Mouse (Mus musculus) right cerebral cortex, adult 18-20 months (tissue): Measurements from ENCODE around the gene Snx10.
A peak's percentile ranks its signal among the peaks of the same experiment; 100 is the strongest.

Experiments
- DNase-seq: peaks from one replicate; pipeline ENCODE4 v3.0.0; 2022; ENCODE audit warnings: mixed read lengths

Gene Snx10

GRCm38 (mm10) chr6:51535571-51535970, 11.9 kb downstream of the Snx10 start:
- DNase-seq: no peak

- DNase-seq: no peak
These were observed 16.8 kb downstream of the Snx10 start for GRCm38 (mm10) chr6:51540525-51540924.

DNA sequence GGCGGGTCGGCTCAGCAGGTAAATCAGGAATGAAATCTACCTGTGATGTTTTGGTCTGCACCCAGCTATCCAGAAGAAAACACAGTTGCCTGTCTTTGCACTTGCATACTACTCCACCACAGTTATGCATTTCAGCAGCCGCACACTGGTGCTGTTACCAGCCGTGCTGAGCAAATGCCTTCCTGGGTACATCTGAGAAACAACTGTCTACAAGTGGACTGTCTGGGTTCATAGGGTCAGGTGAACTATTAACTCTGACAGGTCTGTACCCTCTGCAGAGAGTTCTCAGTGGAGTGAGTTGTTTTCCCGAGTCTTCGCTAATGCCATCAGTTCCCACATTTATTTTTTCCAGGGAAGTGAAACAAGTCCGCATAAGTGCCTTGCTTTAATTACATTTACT, 17.7 kb downstream of the Snx10 start:
- no peak for DNase-seq

DNA sequence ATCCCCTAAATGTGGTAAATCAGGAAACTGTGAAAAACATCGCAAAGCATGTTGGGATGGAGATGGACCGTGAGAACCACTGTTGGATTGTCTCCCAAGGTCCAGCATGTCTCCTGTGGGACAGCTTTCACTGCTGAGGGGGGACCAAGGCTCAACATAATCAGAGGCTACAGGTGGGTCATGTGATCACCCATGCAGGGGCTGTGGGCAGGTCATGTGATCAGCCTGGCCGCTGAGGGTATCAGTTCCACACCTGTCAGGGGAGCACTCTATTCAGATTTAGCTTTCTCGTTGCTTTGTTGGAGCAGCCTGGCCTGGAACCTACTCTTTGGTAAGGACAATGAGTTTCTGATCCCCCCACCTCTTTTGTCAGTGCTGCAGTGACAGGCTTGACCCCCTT, 18.4 kb downstream of the Snx10 start:
- DNase-seq: no peak

DNA sequence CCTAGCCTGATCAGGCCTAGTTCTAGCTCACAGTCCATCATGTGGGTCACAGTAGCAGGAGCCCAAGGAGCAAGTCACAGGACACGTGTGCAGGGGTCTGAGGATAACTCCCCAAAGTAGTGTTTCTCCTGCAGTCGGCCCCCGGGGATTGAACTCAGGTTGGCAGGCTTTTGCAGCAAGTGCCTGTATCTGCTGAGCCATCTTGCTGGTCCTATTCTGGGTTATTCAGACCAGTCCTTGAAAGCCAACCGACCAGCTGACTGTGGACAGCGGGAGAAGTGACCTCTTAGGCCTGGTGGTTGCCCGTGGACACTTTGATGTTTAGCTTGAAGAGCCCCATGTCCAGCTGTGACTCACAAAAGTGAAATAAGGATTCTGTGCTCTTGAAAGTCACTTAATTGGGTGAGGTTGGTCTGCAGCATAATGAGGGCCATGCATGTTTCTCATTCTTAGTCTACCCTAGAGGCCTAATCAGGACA, 20.0 kb downstream of the Snx10 start:
- no peak for DNase-seq

DNA sequence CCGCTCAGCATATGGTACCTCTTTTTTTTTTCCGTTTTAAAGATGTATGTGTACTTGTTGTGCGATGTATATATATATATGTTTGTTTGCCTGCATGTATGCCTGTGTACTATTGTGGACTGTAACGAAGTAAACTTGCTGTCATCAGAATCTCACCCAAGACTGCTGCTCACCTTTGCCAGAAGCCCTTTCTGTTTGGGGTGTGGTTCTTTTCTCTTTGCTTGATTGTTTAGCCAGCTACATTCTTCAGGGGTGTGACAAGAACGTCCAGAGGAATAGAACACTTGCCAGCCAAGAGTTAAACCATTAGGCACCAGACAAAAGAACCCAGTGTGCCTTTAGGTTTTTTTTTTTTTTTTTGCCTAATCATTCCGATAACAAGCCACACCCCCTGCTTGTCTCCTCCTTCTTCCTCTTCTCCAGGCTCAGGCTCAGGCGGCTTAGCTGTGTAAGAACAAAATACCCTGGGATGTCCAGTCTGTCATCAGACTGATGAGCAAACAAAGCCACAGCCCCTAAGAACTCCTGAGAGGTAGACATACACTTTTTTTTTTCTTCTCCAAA, 20.5 kb downstream of the Snx10 start:
- no peak for DNase-seq

GRCm38 (mm10) chr6:51545219-51545859, 21.6 kb downstream of the Snx10 start:
- no peak for DNase-seq

GRCm38 (mm10) chr6:51546085-51546484, 22.4 kb downstream of the Snx10 start:
- DNase-seq: no peak

DNA sequence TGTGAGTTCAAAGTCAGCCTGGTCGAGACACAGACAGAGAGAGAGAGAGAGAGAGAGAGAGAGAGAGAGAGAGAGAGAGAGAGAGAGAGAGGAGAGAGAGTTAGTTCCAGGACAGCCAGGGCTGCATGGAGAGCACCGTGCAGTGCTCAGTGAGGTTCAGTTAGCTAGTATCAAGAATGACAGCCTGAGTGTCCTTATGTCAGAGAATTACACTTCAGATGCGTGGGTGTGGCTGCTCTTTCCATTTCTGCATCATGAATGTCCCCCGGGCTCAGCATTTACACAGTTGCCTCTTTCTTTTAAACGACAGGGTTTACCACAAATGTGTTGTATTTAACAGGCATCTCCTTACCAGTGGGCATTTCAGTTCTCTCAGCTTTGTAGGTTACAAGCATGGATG, 25.1 kb downstream of the Snx10 start:
- DNase-seq: no peak

- DNase-seq: no peak
These were observed 27.6 kb downstream of the Snx10 start for GRCm38 (mm10) chr6:51551267-51551802.

GRCm38 (mm10) chr6:51556562-51556961, 32.9 kb downstream of the Snx10 start:
- no peak for DNase-seq

DNA sequence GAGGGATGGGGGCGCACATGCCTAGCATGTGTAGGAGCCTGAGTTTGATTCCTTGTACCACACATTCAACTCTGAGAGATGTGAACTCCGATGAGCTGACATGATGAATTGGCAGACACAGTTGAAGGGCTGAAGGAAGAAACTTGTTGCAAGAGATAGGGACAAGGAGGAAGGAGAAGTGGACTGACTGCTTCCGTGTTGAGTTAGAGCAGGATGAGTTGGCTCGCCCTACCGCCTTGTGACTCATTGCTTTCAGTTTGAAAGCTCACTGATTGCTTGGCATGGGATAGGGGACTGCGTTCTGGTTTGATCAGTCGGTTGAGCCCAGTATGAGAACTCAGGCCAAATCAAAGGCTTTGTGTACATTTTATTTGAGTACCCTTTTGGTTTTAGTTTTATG, 34.6 kb downstream of the Snx10 start:
- no peak for DNase-seq

- no peak for DNase-seq
These were observed 43.3 kb downstream of the Snx10 start for GRCm38 (mm10) chr6:51566771-51567680.

DNA sequence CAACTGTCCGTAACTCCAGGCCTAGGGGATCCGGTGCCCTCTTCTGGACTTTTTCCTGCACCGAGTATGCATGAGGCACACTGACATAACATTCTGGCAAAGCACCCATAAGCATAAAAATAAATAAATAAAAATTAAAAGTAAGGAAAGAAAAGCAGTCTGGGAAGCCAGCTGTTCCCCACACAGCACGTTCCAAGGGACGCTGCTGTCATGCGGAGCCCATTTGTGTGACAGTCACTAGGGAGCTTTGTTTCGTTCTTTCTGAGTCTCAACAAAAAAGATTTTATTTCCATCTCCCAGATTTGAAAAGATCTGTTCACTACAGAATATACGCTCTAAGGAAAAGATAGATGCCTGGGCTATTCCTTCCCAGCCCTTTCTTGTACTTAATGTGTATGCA, 45.4 kb downstream of the Snx10 start:
- no peak for DNase-seq

DNA sequence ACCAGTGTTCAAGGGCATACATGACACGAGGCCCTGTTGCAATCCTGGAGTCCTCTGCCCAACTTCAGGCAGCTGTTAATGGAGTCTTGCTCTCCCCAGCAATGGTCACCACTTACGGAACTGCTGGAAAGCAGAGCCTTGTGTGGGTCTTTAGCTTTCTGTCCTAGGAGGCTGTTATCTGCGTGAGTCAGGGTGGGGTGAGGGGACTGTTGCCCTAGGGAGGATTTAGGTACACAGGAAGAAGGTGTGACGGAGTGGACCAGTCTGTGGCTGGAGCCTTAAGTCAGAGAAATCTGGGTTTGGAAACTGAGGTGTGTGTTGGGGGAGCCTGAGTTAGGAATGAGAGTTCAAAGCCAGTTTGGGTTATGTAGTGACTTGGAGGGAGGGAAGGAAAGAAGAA, 49.4 kb downstream of the Snx10 start:
- no peak for DNase-seq

DNA sequence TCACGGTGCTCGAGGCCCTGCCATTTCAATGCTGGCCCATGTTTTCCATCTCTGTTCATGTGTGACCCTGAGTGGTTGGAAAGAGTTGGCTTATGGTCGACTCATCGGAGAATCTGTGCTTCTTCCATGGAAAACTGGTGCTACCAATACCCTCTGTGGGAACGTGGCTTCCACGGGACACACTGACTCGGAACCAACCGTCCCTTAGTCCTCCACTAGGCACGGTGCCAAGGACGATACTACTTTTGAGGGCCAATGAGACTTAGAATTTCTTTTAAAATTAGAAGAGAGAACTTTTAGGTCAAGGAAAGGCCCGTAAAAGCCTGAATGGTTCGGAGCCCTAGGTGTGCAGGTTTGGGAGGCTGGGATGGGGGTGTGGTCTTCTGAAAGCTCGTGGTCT, 50.4 kb downstream of the Snx10 start:
- no peak for DNase-seq

DNA sequence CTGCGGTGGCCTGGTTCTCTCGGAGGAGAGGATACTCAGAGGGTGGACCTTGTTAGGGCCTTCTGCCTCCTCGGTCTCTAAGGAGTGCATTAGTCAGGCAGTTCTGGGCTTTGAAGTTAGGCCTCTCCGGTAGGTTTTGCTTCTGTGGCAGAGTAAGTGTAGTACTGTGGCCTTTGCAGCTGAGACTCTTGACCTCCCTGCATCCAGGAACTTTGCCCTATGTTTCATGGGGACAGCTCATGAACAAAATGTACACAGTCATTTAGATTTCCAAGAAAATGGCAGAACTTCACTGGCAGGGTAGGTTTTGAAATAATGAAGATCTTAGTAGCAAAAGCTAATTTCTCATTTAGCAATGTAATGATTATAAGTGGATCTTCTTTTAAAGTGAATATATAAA, 54.7 kb downstream of the Snx10 start:
- no peak for DNase-seq

GRCm38 (mm10) chr6:51580040-51580680, 56.5 kb downstream of the Snx10 start:
- peak; percentile 79 for DNase-seq

GRCm38 (mm10) chr6:51581418-51581817, 57.7 kb downstream of the Snx10 start:
- no peak for DNase-seq

DNA sequence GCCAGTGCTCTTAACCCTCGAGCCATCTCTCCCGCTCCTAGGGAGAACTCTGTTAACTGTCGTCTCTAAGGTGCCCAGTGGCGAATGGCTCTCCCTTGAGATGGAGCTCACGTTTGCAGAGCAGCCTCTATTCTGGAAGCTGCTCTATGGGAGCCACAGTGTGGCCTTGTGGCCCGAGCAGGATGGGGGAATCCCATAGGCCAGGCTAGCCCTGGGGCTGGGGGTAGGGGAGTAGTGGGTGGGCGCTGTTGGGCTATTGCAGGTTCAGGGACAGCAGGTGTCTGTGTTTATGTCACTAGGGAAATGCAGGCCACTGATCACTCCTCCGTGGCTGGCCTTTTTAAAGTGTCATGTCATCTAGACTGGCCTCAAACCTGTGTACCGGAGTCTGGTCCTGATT, 58.4 kb downstream of the Snx10 start:
- DNase-seq: no peak

DNA sequence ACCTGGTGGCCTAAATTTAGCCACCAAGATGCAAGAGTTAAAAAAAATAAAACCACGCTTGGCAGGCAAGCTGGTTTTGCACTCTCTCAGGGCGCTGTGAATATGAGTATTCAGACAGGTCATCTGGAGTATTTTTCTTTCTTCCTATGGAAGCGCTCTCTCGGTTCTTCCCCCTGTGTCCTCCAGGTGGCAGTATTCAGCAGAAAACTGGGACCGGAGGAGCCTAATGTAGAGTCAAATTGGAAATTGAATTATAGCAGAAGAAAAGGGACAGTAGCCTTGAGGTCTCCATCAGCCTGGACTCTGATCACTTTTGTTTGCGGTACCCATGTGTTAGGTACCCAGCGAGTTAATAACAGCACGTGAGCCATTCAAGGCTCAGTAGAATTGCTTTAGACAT, 62.3 kb downstream of the Snx10 start:
- peak; percentile 69 for DNase-seq

GRCm38 (mm10) chr6:51587266-51587665, 63.6 kb downstream of the Snx10 start:
- DNase-seq: no peak

DNA sequence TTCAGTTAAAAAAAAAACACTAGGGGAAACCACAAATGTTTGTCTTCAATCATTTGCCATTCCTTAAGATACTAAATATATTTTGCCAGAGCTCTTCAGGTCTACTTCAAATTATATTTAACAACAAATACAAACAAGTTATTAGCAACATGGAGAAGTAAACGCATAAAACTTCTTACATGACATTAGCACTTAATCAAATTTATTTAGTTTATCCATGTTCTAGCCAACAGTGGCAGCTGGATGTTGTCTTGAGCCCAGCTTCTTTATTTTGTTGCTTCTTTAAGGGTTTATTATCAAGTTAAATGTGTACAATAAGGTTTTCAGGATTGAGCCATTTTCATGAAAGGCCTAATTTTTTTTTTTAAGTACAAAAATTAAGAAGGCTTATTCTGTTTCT, 67.6 kb downstream of the Snx10 start:
- DNase-seq: no peak
